Mouse (Mus musculus): ENCODE data around the gene Susd1.

GRCm38 (mm10) chr4:59452503-59452933 lies 14.1 kb upstream of the Susd1 start:
- TF ChIP-seq POLR2A (IDR thresholded peaks at IDR 0.05; ENCODE audit: borderline replicate concordance, control insufficient read depth, low read depth, low read length) (no peak), CTCF (IDR thresholded peaks at IDR 0.05; ENCODE audit: control insufficient read depth, insufficient read depth, low read length) (no peak)
